In the genomic region with DNA sequence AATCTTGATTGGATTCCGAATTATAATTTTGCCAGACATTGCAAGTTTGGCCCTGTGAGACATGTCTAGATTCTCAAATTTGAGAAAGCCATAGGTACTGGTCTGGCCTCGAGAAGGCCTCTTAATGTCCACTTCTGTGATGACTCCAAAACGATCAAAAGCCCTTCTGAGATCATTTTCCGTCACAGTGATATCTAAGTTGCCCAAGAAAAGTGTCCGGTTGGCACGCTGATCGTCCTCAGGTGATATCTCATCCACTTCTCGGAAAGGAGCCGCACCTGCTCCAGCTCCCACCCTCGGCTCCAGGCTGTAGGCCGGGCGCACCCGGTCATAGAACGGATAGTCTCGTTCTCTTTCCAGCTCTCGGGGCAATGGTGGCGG, we compare ENCODE assay signal across 8 mouse cellular contexts. TPM values are rescaled to one million over a fixed set of nuclear protein-coding genes. Genes with fewer than 3 reads are reported as not detected.
DNase-seq lines count a peak whose midpoint lies in the region; ATAC-seq and TF ChIP-seq lines count a peak whose summit lies in the region.

No protein-coding gene starts in this region.

- H3K9ac ChIP-seq in limb, embryonic 15.5 days = peak overlapping the region; percentile 76
- peak overlapping the region; percentile 90 for H3K9ac ChIP-seq in stomach, postnatal 0 days (ENCODE audit: low read length)

- H3K4me2 ChIP-seq in limb, embryonic 15.5 days = peak overlapping the region; percentile 87
- H3K4me2 ChIP-seq in stomach, postnatal 0 days (replicated peaks; ENCODE audit: low read depth) = peak overlapping the region; percentile 91

- H3K36me3 ChIP-seq in testis, adult 2 months (ENCODE audit: control insufficient read depth, insufficient read depth, low read length) = peaks cover 6% of the 10 kb centered on the region; the same call in 1 of the 2 replicates
- H3K36me3 ChIP-seq in limb, embryonic 15.5 days = peaks cover 16% of the 10 kb centered on the region
- 0 out of 2 replicates have a peak, but pooled peaks cover 3% of the 10 kb centered on the region for H3K36me3 ChIP-seq in stomach, postnatal 0 days (ENCODE audit: control insufficient read depth, insufficient read depth, low read length)

- H3K4me1 ChIP-seq in testis, adult 2 months (ENCODE audit: control insufficient read depth, insufficient read depth, low read length) = peaks cover 9% of the 10 kb centered on the region
- peaks cover 28% of the 10 kb centered on the region for H3K4me1 ChIP-seq in limb, embryonic 15.5 days
- peaks cover 8% of the 10 kb centered on the region for H3K4me1 ChIP-seq in stomach, postnatal 0 days (replicated peaks; ENCODE audit: control insufficient read depth, insufficient read depth)

- peak overlapping the region; percentile 99 for H3K27ac ChIP-seq in testis, adult 2 months (ENCODE audit: control insufficient read depth, insufficient read depth, low read depth, low read length)
- H3K27ac ChIP-seq in limb, embryonic 15.5 days = no peak overlapping the region
- H3K27ac ChIP-seq in stomach, postnatal 0 days (replicated peaks) = peak overlapping the region; percentile 93

- WGBS in limb, embryonic 15.5 days = 18% methylated on average over 17 of the region's 17 CpGs
- WGBS in stomach, postnatal 0 days = 12% methylated on average over 17 of the region's 17 CpGs

- no peak for TF ChIP-seq EP300 in stomach, postnatal 0 days (optimal IDR thresholded peaks at IDR 0.05)

- no peaks in the 10 kb centered on the region for H3K9me3 ChIP-seq in limb, embryonic 15.5 days
- H3K9me3 ChIP-seq in stomach, postnatal 0 days (ENCODE audit: control insufficient read depth, low read length) = no peaks in the 10 kb centered on the region

- peak overlapping the region; percentile 89 for H3K4me3 ChIP-seq in testis, adult 2 months (ENCODE audit: control insufficient read depth, low read depth, low read length)
- peak overlapping the region; percentile 93 for H3K4me3 ChIP-seq in limb, embryonic 15.5 days
- H3K4me3 ChIP-seq in stomach, postnatal 0 days (ENCODE audit: low read depth, low read length) = peak overlapping the region; percentile 97

- peak; percentile 63 for DNase-seq in cerebellum, adult 9-10 months
- no peak for DNase-seq in cerebellum, adult 11-12 months
- DNase-seq in testis, postnatal 14 days (ENCODE audit: low spot score) = no peak
- DNase-seq in stomach, postnatal 0 days (ENCODE audit: low spot score) = no peak
- no peak for DNase-seq in adrenal gland, postnatal 10 days
- DNase-seq in cerebellum, postnatal 4 days (ENCODE audit: low spot score in 2 of 2) = no peak

- H3K27me3 ChIP-seq in testis, adult 2 months (ENCODE audit: control insufficient read depth, insufficient read depth, low read length) = no peaks in the 10 kb centered on the region
- H3K27me3 ChIP-seq in limb, embryonic 15.5 days = no peaks in the 10 kb centered on the region
- H3K27me3 ChIP-seq in stomach, postnatal 0 days (ENCODE audit: control insufficient read depth, insufficient read depth, low read length) = no peaks in the 10 kb centered on the region

- no peak for ATAC-seq in limb, embryonic 15.5 days (ENCODE audit: insufficient number of reproducible peaks, low FRiP score, low TSS enrichment, low read depth)
- ATAC-seq in stomach, postnatal 0 days (ENCODE audit: low FRiP score, low TSS enrichment) = no peak

- TF ChIP-seq CTCF in testis, adult 2 months (IDR thresholded peaks at IDR 0.05; ENCODE audit: control insufficient read depth, insufficient read depth, insufficient replicate concordance, low read depth, low read length) = no peak
- TF ChIP-seq CTCF in stomach, postnatal 0 days (IDR thresholded peaks at IDR 0.05; ENCODE audit: low read depth) = no peak

- no peak for TF ChIP-seq POLR2A in testis, adult 2 months (IDR thresholded peaks at IDR 0.05; ENCODE audit: control insufficient read depth, low read depth, low read length)

RNA-seq across cellular contexts. Expression of gene Rbm15, which starts 1.7 kb away (rescaled TPM):
- polyA plus RNA-seq in testis, adult 2 months (2012; rRNA removed) = 8.5 and 8.8 TPM in 2 replicates
- polyA plus RNA-seq in limb, embryonic 15.5 days (2015; fragmentation: Nextera tagmentation; extraction: Ambion mirVana) = 11.6 and 12.8 TPM in 2 replicates
- polyA plus RNA-seq in stomach, postnatal 0 days (2015; fragmentation: Nextera tagmentation; extraction: Ambion mirVana) = 6.0 and 6.6 TPM in 2 replicates
- 10 to 100 TPM; 35.7 to 39.0 TPM for total RNA-seq in adrenal gland, postnatal 10 days (2021)

RNA-seq across cellular contexts. Expression of gene Slc16a4, which starts 40.7 kb away (rescaled TPM):
- 0.51 and 1.1 TPM in 2 replicates for polyA plus RNA-seq in testis, adult 2 months (2012; rRNA removed)
- 6.7 and 7.1 TPM in 2 replicates for polyA plus RNA-seq in limb, embryonic 15.5 days (2015; fragmentation: Nextera tagmentation; extraction: Ambion mirVana)
- polyA plus RNA-seq in stomach, postnatal 0 days (2015; fragmentation: Nextera tagmentation; extraction: Ambion mirVana) = 1.9 and 2.1 TPM in 2 replicates
- total RNA-seq in adrenal gland, postnatal 10 days (2021) = under 1 TPM; 0.60 to 0.73 TPM

RNA-seq across cellular contexts. Expression of gene Lamtor5, which starts 53.1 kb away (rescaled TPM):
- 73.5 and 76.0 TPM in 2 replicates for polyA plus RNA-seq in testis, adult 2 months (2012; rRNA removed)
- 175 and 176 TPM in 2 replicates for polyA plus RNA-seq in limb, embryonic 15.5 days (2015; fragmentation: Nextera tagmentation; extraction: Ambion mirVana)
- polyA plus RNA-seq in stomach, postnatal 0 days (2015; fragmentation: Nextera tagmentation; extraction: Ambion mirVana) = 186 and 189 TPM in 2 replicates
- total RNA-seq in adrenal gland, postnatal 10 days (2021) = 10 to 100 TPM; 71.5 to 73.4 TPM
